8 mouse cellular contexts compared by ENCODE assay signal in genomic region chr19:6234337-6235083, GRCm38 (mm10). TPM values are rescaled to one million over a fixed set of nuclear protein-coding genes. Genes with fewer than 3 reads are reported as not detected.
A peak's percentile ranks its signal among the peaks of the same experiment; 100 is the strongest.
DNase-seq lines count a peak whose midpoint lies in the region; ATAC-seq and TF ChIP-seq lines count a peak whose summit lies in the region.

No protein-coding gene starts in this region.

- H3K27me3 ChIP-seq in embryonic facial prominence, embryonic 13.5 days, result no peaks in the 10 kb centered on the region
- no peaks in the 10 kb centered on the region for H3K27me3 ChIP-seq in hindbrain, embryonic 14.5 days (ENCODE audit: control insufficient read depth, insufficient read depth, low read length)
- H3K27me3 ChIP-seq in stomach, postnatal 0 days (ENCODE audit: control insufficient read depth, insufficient read depth, low read length), result no peaks in the 10 kb centered on the region

- peak overlapping the region; percentile 99 for H3K27ac ChIP-seq in layer of hippocampus, adult 2 months
- no peak overlapping the region for H3K27ac ChIP-seq in embryonic facial prominence, embryonic 13.5 days
- no peak overlapping the region for H3K27ac ChIP-seq in hindbrain, embryonic 14.5 days
- H3K27ac ChIP-seq in stomach, postnatal 0 days (replicated peaks), result no peak overlapping the region

- peak overlapping the region; percentile 78 for H3K4me2 ChIP-seq in embryonic facial prominence, embryonic 13.5 days
- peak overlapping the region; percentile 93 for H3K4me2 ChIP-seq in hindbrain, embryonic 14.5 days (replicated peaks)
- H3K4me2 ChIP-seq in stomach, postnatal 0 days (replicated peaks; ENCODE audit: low read depth), result peak overlapping the region; percentile 85

- H3K4me1 ChIP-seq in embryonic facial prominence, embryonic 13.5 days, result peaks cover 19% of the 10 kb centered on the region
- H3K4me1 ChIP-seq in hindbrain, embryonic 14.5 days (replicated peaks; ENCODE audit: control insufficient read depth, insufficient read depth, low read length), result peaks cover 15% of the 10 kb centered on the region
- peaks cover 10% of the 10 kb centered on the region; the same call in 1 of the 2 replicates for H3K4me1 ChIP-seq in stomach, postnatal 0 days (replicated peaks; ENCODE audit: control insufficient read depth, insufficient read depth)

- peaks cover 41% of the 10 kb centered on the region for H3K36me3 ChIP-seq in embryonic facial prominence, embryonic 13.5 days
- peaks cover 44% of the 10 kb centered on the region for H3K36me3 ChIP-seq in hindbrain, embryonic 14.5 days (replicated peaks; ENCODE audit: control insufficient read depth, insufficient read depth)
- peaks cover 6% of the 10 kb centered on the region; the same call in 1 of the 2 replicates for H3K36me3 ChIP-seq in stomach, postnatal 0 days (ENCODE audit: control insufficient read depth, insufficient read depth, low read length)

- no peak for TF ChIP-seq CTCF in layer of hippocampus, adult 2 months (conservative IDR thresholded peaks at IDR 0.05)
- no peak for TF ChIP-seq CTCF in stomach, postnatal 0 days (IDR thresholded peaks at IDR 0.05; ENCODE audit: low read depth)

- H3K4me3 ChIP-seq in layer of hippocampus, adult 2 months, result peak overlapping the region; percentile 89
- H3K4me3 ChIP-seq in embryonic facial prominence, embryonic 13.5 days, result peak overlapping the region; percentile 85
- H3K4me3 ChIP-seq in hindbrain, embryonic 14.5 days (replicated peaks; ENCODE audit: low read length), result peak overlapping the region; percentile 79
- H3K4me3 ChIP-seq in stomach, postnatal 0 days (ENCODE audit: low read depth, low read length), result peak overlapping the region; percentile 75

- no peak for DNase-seq in layer of hippocampus, adult 2 months (ENCODE audit: low spot score in 2 of 2)
- no peak for DNase-seq in layer of hippocampus, postnatal 25 days (ENCODE audit: extremely low spot score in 1 of 2, low spot score in 1 of 2)
- no peak for DNase-seq in hindbrain, embryonic 14.5 days (ENCODE audit: low spot score)
- DNase-seq in lung, postnatal 14 days, result peak; percentile 13
- DNase-seq in stomach, postnatal 0 days (ENCODE audit: low spot score), result peak; percentile 46
- DNase-seq in left cerebral cortex, postnatal 14 days (ENCODE audit: low spot score in 2 of 2), result no peak
- no peak for DNase-seq in Muller cell, postnatal 12 days (ENCODE audit: inconsistent ontology term)

- no peak for TF ChIP-seq EP300 in stomach, postnatal 0 days (optimal IDR thresholded peaks at IDR 0.05)

- intact Hi-C loops in left cerebral cortex, postnatal 14 days (cut with DNase I), result loop anchor here (1.0 to 5.0 kb wide), 2 partner anchors 93 to 107 kb away; partner anchors contain the start of genes Arl2 and Snx15

- H3K9me3 ChIP-seq in embryonic facial prominence, embryonic 13.5 days, result no peaks in the 10 kb centered on the region
- no peaks in the 10 kb centered on the region for H3K9me3 ChIP-seq in hindbrain, embryonic 14.5 days (ENCODE audit: control insufficient read depth, low read length)
- H3K9me3 ChIP-seq in stomach, postnatal 0 days (ENCODE audit: control insufficient read depth, low read length), result no peaks in the 10 kb centered on the region

- no peak for ATAC-seq in embryonic facial prominence, embryonic 13.5 days (ENCODE audit: insufficient number of reproducible peaks, insufficient read depth, low FRiP score, low TSS enrichment, low read depth)
- no peak for ATAC-seq in hindbrain, embryonic 14.5 days (ENCODE audit: low FRiP score)
- ATAC-seq in stomach, postnatal 0 days (ENCODE audit: low FRiP score, low TSS enrichment), result no peak

- H3K9ac ChIP-seq in embryonic facial prominence, embryonic 13.5 days, result peak overlapping the region; percentile 79
- H3K9ac ChIP-seq in hindbrain, embryonic 14.5 days, result peak overlapping the region; percentile 91
- H3K9ac ChIP-seq in stomach, postnatal 0 days (ENCODE audit: low read length), result peak overlapping the region; percentile 80

- 67% methylated on average over 11 of the region's 11 CpGs for WGBS in embryonic facial prominence, embryonic 13.5 days
- 77% methylated on average over 11 of the region's 11 CpGs for WGBS in hindbrain, embryonic 14.5 days
- 61% methylated on average over 11 of the region's 11 CpGs for WGBS in stomach, postnatal 0 days

RNA-seq across cellular contexts. Expression of gene Ppp2r5b, which starts 1.2 kb away (rescaled TPM):
- total RNA-seq in layer of hippocampus, adult 2 months (2021), result 100 to 1,000 TPM; 127 to 137 TPM
- total RNA-seq in layer of hippocampus, postnatal 25 days (2021), result 100 to 1,000 TPM; 137 to 146 TPM
- polyA plus RNA-seq in embryonic facial prominence, embryonic 13.5 days (2015; fragmentation: Nextera tagmentation; extraction: Ambion mirVana), result 26.6 and 27.9 TPM in 2 replicates
- 140 and 158 TPM in 2 replicates for polyA plus RNA-seq in hindbrain, embryonic 14.5 days (2014; fragmentation: Nextera tagmentation; extraction: Ambion mirVana)
- polyA plus RNA-seq in stomach, postnatal 0 days (2015; fragmentation: Nextera tagmentation; extraction: Ambion mirVana), result 14.7 and 15.0 TPM in 2 replicates
- total RNA-seq in left cerebral cortex, postnatal 14 days (2021), result 100 to 1,000 TPM; 187 to 194 TPM

RNA-seq across cellular contexts. Expression of gene Atg2a, which starts 7.0 kb away (rescaled TPM):
- total RNA-seq in layer of hippocampus, adult 2 months (2021), result 10 to 100 TPM; 32.5 to 39.0 TPM
- 10 to 100 TPM; 31.1 to 38.3 TPM for total RNA-seq in layer of hippocampus, postnatal 25 days (2021)
- 10.3 and 10.5 TPM in 2 replicates for polyA plus RNA-seq in embryonic facial prominence, embryonic 13.5 days (2015; fragmentation: Nextera tagmentation; extraction: Ambion mirVana)
- 14.5 and 14.8 TPM in 2 replicates for polyA plus RNA-seq in hindbrain, embryonic 14.5 days (2014; fragmentation: Nextera tagmentation; extraction: Ambion mirVana)
- polyA plus RNA-seq in stomach, postnatal 0 days (2015; fragmentation: Nextera tagmentation; extraction: Ambion mirVana), result 4.8 and 6.0 TPM in 2 replicates
- 10 to 100 TPM; 37.8 to 38.5 TPM for total RNA-seq in left cerebral cortex, postnatal 14 days (2021)

RNA-seq across cellular contexts. Expression of gene Gpha2, which starts 8.3 kb away (rescaled TPM):
- total RNA-seq in layer of hippocampus, adult 2 months (2021), result not detected
- total RNA-seq in layer of hippocampus, postnatal 25 days (2021), result not detected
- 3.3 and 3.8 TPM in 2 replicates for polyA plus RNA-seq in embryonic facial prominence, embryonic 13.5 days (2015; fragmentation: Nextera tagmentation; extraction: Ambion mirVana)
- not detected in 2 replicates for polyA plus RNA-seq in hindbrain, embryonic 14.5 days (2014; fragmentation: Nextera tagmentation; extraction: Ambion mirVana)
- 0.17 and 0.46 TPM in 2 replicates for polyA plus RNA-seq in stomach, postnatal 0 days (2015; fragmentation: Nextera tagmentation; extraction: Ambion mirVana)
- not detected for total RNA-seq in left cerebral cortex, postnatal 14 days (2021)

RNA-seq across cellular contexts. Expression of gene Ehd1, which starts 42.0 kb away (rescaled TPM):
- 10 to 100 TPM; 80.2 to 82.3 TPM for total RNA-seq in layer of hippocampus, adult 2 months (2021)
- 10 to 100 TPM; 84.9 to 88.6 TPM for total RNA-seq in layer of hippocampus, postnatal 25 days (2021)
- polyA plus RNA-seq in embryonic facial prominence, embryonic 13.5 days (2015; fragmentation: Nextera tagmentation; extraction: Ambion mirVana), result 64.7 and 68.9 TPM in 2 replicates
- polyA plus RNA-seq in hindbrain, embryonic 14.5 days (2014; fragmentation: Nextera tagmentation; extraction: Ambion mirVana), result 80.0 and 84.9 TPM in 2 replicates
- polyA plus RNA-seq in stomach, postnatal 0 days (2015; fragmentation: Nextera tagmentation; extraction: Ambion mirVana), result 62.0 and 63.8 TPM in 2 replicates
- 10 to 100 TPM; 44.2 to 51.7 TPM for total RNA-seq in left cerebral cortex, postnatal 14 days (2021)

RNA-seq across cellular contexts. Expression of gene Majin, which starts 50.3 kb away (rescaled TPM):
- not detected for total RNA-seq in layer of hippocampus, adult 2 months (2021)
- not detected for total RNA-seq in layer of hippocampus, postnatal 25 days (2021)
- polyA plus RNA-seq in embryonic facial prominence, embryonic 13.5 days (2015; fragmentation: Nextera tagmentation; extraction: Ambion mirVana), result not detected in 2 replicates
- polyA plus RNA-seq in hindbrain, embryonic 14.5 days (2014; fragmentation: Nextera tagmentation; extraction: Ambion mirVana), result not detected in 2 replicates
- polyA plus RNA-seq in stomach, postnatal 0 days (2015; fragmentation: Nextera tagmentation; extraction: Ambion mirVana), result 0.11 TPM in 1 of 2 replicates, not detected in the other
- under 1 TPM; 0.27 to 0.40 TPM for total RNA-seq in left cerebral cortex, postnatal 14 days (2021)

Comparison
In these comparisons a context has a peak if more than half of its experiments do, and no peak if none do; other contexts are left out.
1. DNase-seq: peak in lung, postnatal 14 days (single experiment) and stomach, postnatal 0 days (single experiment); none in layer of hippocampus, adult 2 months (0 of 2), layer of hippocampus, postnatal 25 days (0 of 2), hindbrain, embryonic 14.5 days (single experiment), left cerebral cortex, postnatal 14 days (0 of 2) and Muller cell, postnatal 12 days (single experiment).
2. Peak in every context shown above with its lines, with median percentiles within 50 percentile points of each other: H3K4me3 ChIP-seq, H3K4me2 ChIP-seq and H3K9ac ChIP-seq.